Mouse (Mus musculus): ENCODE measurements around the gene Oit1. TPM values are rescaled to one million over a fixed set of nuclear protein-coding genes. Genes with fewer than 3 reads are reported as not detected.

Gene Oit1
- 22.0 TPM for polyA plus RNA-seq (2014; fragmentation: Illumina TruSeq; extraction: RNeasy Lipid Tissue Mini Kit (QIAGEN cat#74804); ENCODE audit: low read depth, low replicate concordance)

DNA sequence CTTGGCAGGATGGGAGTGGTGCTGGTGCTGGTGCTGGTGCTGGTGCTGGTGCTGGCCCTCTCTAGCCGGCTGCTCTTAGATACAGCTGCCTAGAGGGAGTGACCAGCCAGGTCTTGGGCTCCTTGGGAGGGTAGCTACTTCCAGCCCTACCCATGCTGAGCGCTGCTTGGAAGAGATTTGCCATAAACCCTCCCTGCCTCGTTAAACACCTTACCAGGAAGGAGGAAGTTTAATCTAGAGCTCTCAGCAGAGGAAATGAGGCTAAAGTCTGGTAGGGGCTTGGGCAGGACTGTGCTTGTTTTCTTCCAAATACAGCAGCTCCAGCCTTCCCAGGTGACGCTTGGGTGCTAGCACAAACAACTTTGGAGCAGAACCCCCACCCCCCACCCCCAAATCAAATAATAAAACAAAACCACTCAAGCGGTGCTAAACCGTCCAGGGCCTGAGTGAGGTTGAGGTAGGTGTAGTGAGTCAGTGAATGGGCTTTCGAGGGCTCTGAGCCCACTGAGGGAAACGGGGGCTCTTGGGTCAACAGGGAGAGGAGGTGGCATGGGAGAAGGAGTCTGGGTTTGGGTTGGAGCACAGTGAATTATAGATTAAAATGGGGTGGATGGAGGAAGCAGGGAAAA, at the start of gene Oit1:
TSS of gene Oit1 (minus strand) at position 70 of the 629 bp plus-strand sequence.

GRCm38 (mm10) chr14:8317194-8318097, 61.1 kb downstream of the Oit1 start, which contains the start of gene Fam107a:
Gene Fam107a, minus strand, starts transcription at chr14:8318023.

Other genes starting within 250 kb of the Oit1 start
- gene Pdhb, start 205.7 kb downstream of the Oit1 start, polyA plus RNA-seq (2014; fragmentation: Illumina TruSeq; extraction: RNeasy Lipid Tissue Mini Kit (QIAGEN cat#74804); ENCODE audit: low read depth, low replicate concordance) = 242 TPM
- gene Kctd6, start 164.6 kb downstream of the Oit1 start, polyA plus RNA-seq (2014; fragmentation: Illumina TruSeq; extraction: RNeasy Lipid Tissue Mini Kit (QIAGEN cat#74804); ENCODE audit: low read depth, low replicate concordance) = 5.8 TPM
- not detected for gene Acox2, start 119.4 kb downstream of the Oit1 start, polyA plus RNA-seq (2014; fragmentation: Illumina TruSeq; extraction: RNeasy Lipid Tissue Mini Kit (QIAGEN cat#74804); ENCODE audit: low read depth, low replicate concordance)
- 4.1 TPM for gene Fam107a, start 60.7 kb downstream of the Oit1 start, polyA plus RNA-seq (2014; fragmentation: Illumina TruSeq; extraction: RNeasy Lipid Tissue Mini Kit (QIAGEN cat#74804); ENCODE audit: low read depth, low replicate concordance)

All from testis, adult 10 weeks (tissue).